Mouse (Mus musculus): ENCODE measurements around the gene Tango6.

- TF ChIP-seq EP300 (IDR thresholded peaks at IDR 0.05; ENCODE audit: low read depth) (no peak), CTCF (IDR thresholded peaks at IDR 0.05; ENCODE audit: low read depth) (no peak)
These were observed 54.2 kb downstream of the Tango6 start for GRCm38 (mm10) chr8:106736861-106737662.
